In genomic region chr9:121422402-121422801, GRCm38 (mm10) we compare ENCODE assay signal across 16 mouse cellular contexts.
DNase-seq lines count a peak whose midpoint lies in the region; ATAC-seq lines count a peak whose summit lies in the region.
"Had no signal": no experiment of that assay in that cellular context is flagged by ENCODE, and none has a peak within 500 bp of the region (broad histone marks: within the 10 kb centered on the region; RNA-seq: fewer than 3 reads in every experiment).

No protein-coding gene starts in this region.

- intact Hi-C loops in left cerebral cortex, postnatal 25 days (cut with DNase I): no loop called here

- no peak overlapping the region for H3K27ac ChIP-seq in hindbrain, embryonic 13.5 days
- H3K27ac ChIP-seq in hindbrain, embryonic 12.5 days: no peak overlapping the region
- peak overlapping the region; percentile 75 for H3K27ac ChIP-seq in intestine, embryonic 16.5 days (ENCODE audit: low read length)
- H3K27ac ChIP-seq: limb, embryonic 13.5 days had no signal

- H3K9ac ChIP-seq in hindbrain, embryonic 13.5 days: peak overlapping the region; percentile 29; the same call in 1 of the 2 replicates
- no peak overlapping the region for H3K9ac ChIP-seq in hindbrain, embryonic 12.5 days
- no peak overlapping the region for H3K9ac ChIP-seq in intestine, embryonic 16.5 days (ENCODE audit: low read depth, low read length)
- H3K9ac ChIP-seq: heart, embryonic 15.5 days; limb, embryonic 13.5 days had no signal

- no peaks in the 10 kb centered on the region for H3K9me3 ChIP-seq in hindbrain, embryonic 13.5 days
- no peaks in the 10 kb centered on the region for H3K9me3 ChIP-seq in hindbrain, embryonic 12.5 days (replicated peaks)
- no peaks in the 10 kb centered on the region for H3K9me3 ChIP-seq in intestine, embryonic 16.5 days (ENCODE audit: control insufficient read depth, low read length)
- H3K9me3 ChIP-seq: heart, embryonic 15.5 days; limb, embryonic 13.5 days had no signal

- H3K4me2 ChIP-seq in hindbrain, embryonic 13.5 days: no peak overlapping the region
- H3K4me2 ChIP-seq in hindbrain, embryonic 12.5 days (replicated peaks): no peak overlapping the region
- 0 out of 2 replicates have a peak overlapping the region, but pooled peaks have one; percentile 11 for H3K4me2 ChIP-seq in intestine, embryonic 16.5 days (ENCODE audit: low read depth, low read length)
- H3K4me2 ChIP-seq: heart, embryonic 15.5 days; limb, embryonic 13.5 days had no signal

- no peak for ATAC-seq in hindbrain, embryonic 13.5 days (ENCODE audit: low FRiP score)
- no peak for ATAC-seq in hindbrain, embryonic 12.5 days (ENCODE audit: low FRiP score)
- peak; percentile 57 for ATAC-seq in intestine, embryonic 16.5 days
- ATAC-seq: hindbrain, embryonic 16.5 days had no signal

- peak; percentile 53 to 58 for DNase-seq in kidney, postnatal 36 days
- DNase-seq in lung, postnatal 25 days (ENCODE audit: low spot score): peak; percentile 91
- DNase-seq in spleen, postnatal 14 days (ENCODE audit: low spot score in 2 of 2): no peak
- DNase-seq in left cerebral cortex, postnatal 25 days (ENCODE audit: low spot score in 2 of 2): no peak
- no peak for DNase-seq in right cerebral cortex, postnatal 4 days
- DNase-seq: cerebellum, adult 2 months; embryo, embryonic 11 days; gastrocnemius, postnatal 36 days; layer of hippocampus, postnatal 36 days; spleen, adult 18-20 months had no signal

- H3K27me3 ChIP-seq in hindbrain, embryonic 13.5 days: no peaks in the 10 kb centered on the region
- no peaks in the 10 kb centered on the region for H3K27me3 ChIP-seq in hindbrain, embryonic 12.5 days
- H3K27me3 ChIP-seq in intestine, embryonic 16.5 days (replicated peaks; ENCODE audit: control insufficient read depth, insufficient read depth, low read length): no peaks in the 10 kb centered on the region
- H3K27me3 ChIP-seq: heart, embryonic 15.5 days; limb, embryonic 13.5 days had no signal

- H3K36me3 ChIP-seq in hindbrain, embryonic 13.5 days: no peaks in the 10 kb centered on the region
- H3K36me3 ChIP-seq in hindbrain, embryonic 12.5 days: no peaks in the 10 kb centered on the region
- H3K36me3 ChIP-seq in intestine, embryonic 16.5 days (ENCODE audit: control insufficient read depth, insufficient read depth, low read length): no peaks in the 10 kb centered on the region
- H3K36me3 ChIP-seq: heart, embryonic 15.5 days; limb, embryonic 13.5 days had no signal

- peaks cover 28% of the 10 kb centered on the region for H3K4me1 ChIP-seq in hindbrain, embryonic 13.5 days (replicated peaks)
- H3K4me1 ChIP-seq in hindbrain, embryonic 12.5 days: no peaks in the 10 kb centered on the region
- peaks cover 45% of the 10 kb centered on the region for H3K4me1 ChIP-seq in intestine, embryonic 16.5 days (ENCODE audit: control insufficient read depth, insufficient read depth, low read length)

- 88% methylated on average over 5 of the region's 5 CpGs for WGBS in hindbrain, embryonic 13.5 days
- 92% methylated on average over 5 of the region's 5 CpGs for WGBS in hindbrain, embryonic 12.5 days
- 33% methylated on average over 5 of the region's 5 CpGs for WGBS in intestine, embryonic 16.5 days

- no peak overlapping the region for H3K4me3 ChIP-seq in hindbrain, embryonic 13.5 days
- no peak overlapping the region for H3K4me3 ChIP-seq in hindbrain, embryonic 12.5 days
- H3K4me3 ChIP-seq in intestine, embryonic 16.5 days (ENCODE audit: low read length): no peak overlapping the region
- H3K4me3 ChIP-seq: heart, embryonic 15.5 days; limb, embryonic 13.5 days had no signal

Comparison
In these comparisons a context has a peak if more than half of its experiments do, and no peak if none do; other contexts are left out.
1. DNase-seq: peak in kidney, postnatal 36 days (2 of 2) and lung, postnatal 25 days (single experiment); none in spleen, postnatal 14 days (0 of 2), left cerebral cortex, postnatal 25 days (0 of 2) and right cerebral cortex, postnatal 4 days (single experiment).